Mouse (Mus musculus) erythroblast, embryonic 14.5 days (primary cell): ENCODE data around the gene Odf3l2. TPM values are rescaled to one million over a fixed set of nuclear protein-coding genes. Genes with fewer than 3 reads are reported as not detected.

Source experiments
- H3K27me3 ChIP-seq: 2 replicates; pipeline ENCODE4 v1.6.1; 2012; ENCODE audit warnings: inconsistent platforms; ENCODE audit not compliant: control insufficient read depth
- H3K36me3 ChIP-seq: 2 replicates; pipeline ENCODE4 v1.6.1; 2012; ENCODE audit warnings: mild to moderate bottlenecking, inconsistent platforms; ENCODE audit not compliant: control insufficient read depth
- H3K4me1 ChIP-seq: 2 replicates; pipeline ENCODE4 v1.6.1; 2012; ENCODE audit warnings: inconsistent platforms; ENCODE audit not compliant: control insufficient read depth
- H3K4me3 ChIP-seq: replicated peaks from 2 replicates; pipeline ENCODE3; 2012; ENCODE audit warnings: moderate library complexity, mild to moderate bottlenecking, inconsistent platforms
- H3K9me3 ChIP-seq: 2 replicates; pipeline ENCODE4 v1.6.1; 2012; ENCODE audit warnings: low read length, inconsistent platforms, mixed read lengths; ENCODE audit not compliant: control insufficient read depth
- GATA1 ChIP-seq: IDR thresholded peaks from 2 replicates; pipeline ENCODE4 v1.6.1; 2012; ENCODE audit warnings: low read length, inconsistent platforms, mixed read lengths
- TAL1 ChIP-seq: IDR thresholded peaks from 3 replicates; pipeline ENCODE4 v1.6.1; 2012; ENCODE audit warnings: low read length, inconsistent platforms, mixed read lengths
- polyA plus RNA-seq: library from polyadenylated mRNA; stranded (reverse); fragments of >175 nt; gene quantifications from 2 replicates; pipeline ENCODE4 v1.2.3, GENCODE M21; 2012

Odf3l2 gene
- polyA plus RNA-seq, 1 experiment = not detected

- Histone ChIP-seq H3K36me3 (peaks cover 22% of the 10 kb centered on the region), H3K4me3 (no peak overlapping the region), H3K4me1 (peaks cover 32% of the 10 kb centered on the region), H3K27me3 (no peaks in the 10 kb centered on the region), H3K9me3 (no peaks in the 10 kb centered on the region)
- no peak for TF ChIP-seq GATA1
These were observed 27.5 kb upstream of the Odf3l2 start for GRCm38 (mm10) chr10:79673054-79673453.

GRCm38 (mm10) chr10:79672088-79672455, 26.5 kb upstream of the Odf3l2 start:
- TF ChIP-seq TAL1 (no peak), GATA1 (no peak)
- Histone ChIP-seq H3K36me3 (peaks cover 22% of the 10 kb centered on the region), H3K27me3 (no peaks in the 10 kb centered on the region; the same call in 1 of the 2 replicates), H3K4me3 (no peak overlapping the region), H3K4me1 (peaks cover 33% of the 10 kb centered on the region), H3K9me3 (no peaks in the 10 kb centered on the region)

GRCm38 (mm10) chr10:79671396-79672087, 26.0 kb upstream of the Odf3l2 start:
- H3K4me1 ChIP-seq = peaks cover 33% of the 10 kb centered on the region
- no peaks in the 10 kb centered on the region for H3K9me3 ChIP-seq
- peaks cover 22% of the 10 kb centered on the region for H3K36me3 ChIP-seq

GRCm38 (mm10) chr10:79670071-79670888, 24.7 kb upstream of the Odf3l2 start:
- peak overlapping the region; percentile 88 for H3K4me3 ChIP-seq
- H3K27me3 ChIP-seq = peaks cover 6% of the 10 kb centered on the region
- peaks cover 35% of the 10 kb centered on the region for H3K4me1 ChIP-seq
- H3K9me3 ChIP-seq = no peaks in the 10 kb centered on the region
- H3K36me3 ChIP-seq = peaks cover 15% of the 10 kb centered on the region
- TF ChIP-seq TAL1 = no peak
- TF ChIP-seq GATA1 = no peak

More at GRCm38 (mm10) chr10:79671396-79672087, 26.0 kb upstream of the Odf3l2 start:
- TF ChIP-seq GATA1 = no peak
- TF ChIP-seq TAL1 = no peak
- Histone ChIP-seq H3K4me3 (no peak overlapping the region), H3K27me3 (peaks cover 2% of the 10 kb centered on the region)

- Histone ChIP-seq H3K4me3 (peak overlapping the region; percentile 88), H3K9me3 (no peaks in the 10 kb centered on the region), H3K4me1 (peaks cover 35% of the 10 kb centered on the region), H3K36me3 (peaks cover 14% of the 10 kb centered on the region), H3K27me3 (peaks cover 6% of the 10 kb centered on the region)
- TF ChIP-seq GATA1 = no peak
- TF ChIP-seq TAL1 = no peak
These were observed 24.1 kb upstream of the Odf3l2 start for GRCm38 (mm10) chr10:79669576-79670057.

GRCm38 (mm10) chr10:79668771-79669575, 23.4 kb upstream of the Odf3l2 start, which contains the start of gene Tpgs1:
Gene Tpgs1 (plus strand): TSS chr10:79669369.
- TF ChIP-seq TAL1 = no peak
- TF ChIP-seq GATA1 = 0 out of 2 replicates have a peak, but pooled peaks have one; percentile 15
- H3K4me3 ChIP-seq = peak within 1 kb of the TSS; percentile 88
- peaks cover 38% of the 10 kb centered on the region for H3K4me1 ChIP-seq
- peaks cover 14% of the 10 kb centered on the region for H3K36me3 ChIP-seq
- H3K27me3 ChIP-seq = peaks cover 6% of the 10 kb centered on the region
- no peaks in the 10 kb centered on the region for H3K9me3 ChIP-seq

GRCm38 (mm10) chr10:79668076-79668475, 22.5 kb upstream of the Odf3l2 start:
- Histone ChIP-seq H3K36me3 (peaks cover 10% of the 10 kb centered on the region), H3K27me3 (peaks cover 6% of the 10 kb centered on the region), H3K9me3 (no peaks in the 10 kb centered on the region), H3K4me1 (peaks cover 41% of the 10 kb centered on the region), H3K4me3 (no peak overlapping the region)
- TF ChIP-seq TAL1 (no peak), GATA1 (no peak)

GRCm38 (mm10) chr10:79666493-79666892, 21.0 kb upstream of the Odf3l2 start:
- Histone ChIP-seq H3K27me3 (peaks cover 6% of the 10 kb centered on the region), H3K4me3 (no peak overlapping the region)
- TF ChIP-seq TAL1 (no peak), GATA1 (no peak)

More at GRCm38 (mm10) chr10:79666493-79666892, 21.0 kb upstream of the Odf3l2 start:
- Histone ChIP-seq H3K9me3 (no peaks in the 10 kb centered on the region), H3K4me1 (peaks cover 42% of the 10 kb centered on the region), H3K36me3 (no peaks in the 10 kb centered on the region)
